Mouse (Mus musculus): ENCODE results near the gene Helz2. TPM values are rescaled to one million over a fixed set of nuclear protein-coding genes. Genes with fewer than 3 reads are reported as not detected.

Helz2 gene
- polyA plus RNA-seq, 1 experiment from 2014 or later: 1.9 TPM

Other genes with a start within 250 kb of the Helz2 start
- 0.81 and 1.2 TPM in 2 replicates for gene Chrna4, start 198.5 kb downstream of the Helz2 start, polyA plus RNA-seq (2015; fragmentation: Nextera tagmentation; extraction: Ambion mirVana)
- gene Kcnq2, start 106.7 kb downstream of the Helz2 start, polyA plus RNA-seq (2015; fragmentation: Nextera tagmentation; extraction: Ambion mirVana): 1.1 TPM in 2 replicates
- gene Eef1a2, start 85.0 kb downstream of the Helz2 start, polyA plus RNA-seq (2015; fragmentation: Nextera tagmentation; extraction: Ambion mirVana): 0.10 and 0.17 TPM in 2 replicates
- gene Ppdpf, start 54.8 kb downstream of the Helz2 start, polyA plus RNA-seq (2015; fragmentation: Nextera tagmentation; extraction: Ambion mirVana): 220 and 249 TPM in 2 replicates
- gene Ptk6, start 39.2 kb downstream of the Helz2 start, polyA plus RNA-seq (2015; fragmentation: Nextera tagmentation; extraction: Ambion mirVana): 0.56 and 0.70 TPM in 2 replicates
- gene Srms, start 28.8 kb downstream of the Helz2 start, polyA plus RNA-seq (2015; fragmentation: Nextera tagmentation; extraction: Ambion mirVana): 0.19 and 0.40 TPM in 2 replicates
- gene Fndc11, start 22.0 kb downstream of the Helz2 start, polyA plus RNA-seq (2015; fragmentation: Nextera tagmentation; extraction: Ambion mirVana): 0.23 and 0.52 TPM in 2 replicates
- gene Gmeb2, start 46.0 kb upstream of the Helz2 start, polyA plus RNA-seq (2015; fragmentation: Nextera tagmentation; extraction: Ambion mirVana): 11.8 and 12.5 TPM in 2 replicates
- 34.0 and 37.1 TPM in 2 replicates for gene Stmn3, start 72.5 kb upstream of the Helz2 start, polyA plus RNA-seq (2015; fragmentation: Nextera tagmentation; extraction: Ambion mirVana)
- 33.8 and 39.0 TPM in 2 replicates for gene Rtel1, start 77.7 kb upstream of the Helz2 start, polyA plus RNA-seq (2015; fragmentation: Nextera tagmentation; extraction: Ambion mirVana)
- gene Zgpat, start 122.9 kb upstream of the Helz2 start, polyA plus RNA-seq (2015; fragmentation: Nextera tagmentation; extraction: Ambion mirVana): 34.5 and 35.6 TPM in 2 replicates
- 53.7 and 59.5 TPM in 2 replicates for gene Arfrp1, start 123.4 kb upstream of the Helz2 start, polyA plus RNA-seq (2015; fragmentation: Nextera tagmentation; extraction: Ambion mirVana)
- gene Lime1, start 138.1 kb upstream of the Helz2 start, polyA plus RNA-seq (2015; fragmentation: Nextera tagmentation; extraction: Ambion mirVana): 17.8 and 19.9 TPM in 2 replicates
- 7.9 and 9.7 TPM in 2 replicates for gene Zbtb46, start 217.4 kb upstream of the Helz2 start, polyA plus RNA-seq (2015; fragmentation: Nextera tagmentation; extraction: Ambion mirVana)